In the genomic region with DNA sequence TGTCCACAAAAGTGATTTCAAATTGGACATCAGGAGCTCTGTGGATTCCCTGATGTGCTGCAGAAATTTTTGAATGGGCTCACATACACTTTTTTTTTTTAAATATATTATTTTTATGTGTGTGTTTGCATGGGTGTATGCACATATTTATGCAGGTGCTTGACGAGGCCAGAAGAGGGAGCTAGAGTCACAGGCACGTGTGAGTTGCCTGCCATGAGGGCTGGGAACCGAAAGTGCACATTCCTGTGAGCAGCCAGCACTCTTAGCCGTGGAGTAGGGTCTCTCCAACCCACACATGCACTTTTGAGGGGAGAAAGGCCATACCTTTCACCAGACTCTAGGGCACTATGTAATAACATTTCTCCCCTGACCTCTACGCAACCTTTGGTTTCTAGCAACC, we compare ENCODE assay signal across 25 mouse cellular contexts.
DNase-seq lines count a peak whose midpoint lies in the region; ATAC-seq and TF ChIP-seq lines count a peak whose summit lies in the region.
"Had no signal": no experiment of that assay in that cellular context is flagged by ENCODE, and none has a peak within 500 bp of the region (broad histone marks: within the 10 kb centered on the region; RNA-seq: fewer than 3 reads in every experiment).

No protein-coding gene starts in this region.

- in situ Hi-C loops in ES-E14 (cut with MboI; ENCODE audit: low sequenced_read_pairs in 2 of 2, unreplicated experiment in 2 of 2) = loop anchor here (5.0 to 25.0 kb wide), 3 partner anchors 138 to 468 kb away; a partner anchor contains a TSS

- no peak overlapping the region for H3K4me2 ChIP-seq in intestine, postnatal 0 days (replicated peaks; ENCODE audit: low read depth)
- no peak overlapping the region for H3K4me2 ChIP-seq in intestine, embryonic 15.5 days (replicated peaks)
- no peak overlapping the region for H3K4me2 ChIP-seq in stomach, postnatal 0 days (replicated peaks; ENCODE audit: low read depth)
- H3K4me2 ChIP-seq: embryonic facial prominence, embryonic 15.5 days; limb, embryonic 12.5 days; midbrain, embryonic 11.5 days; neural tube, embryonic 12.5 days had no signal

- H3K36me3 ChIP-seq in intestine, postnatal 0 days (ENCODE audit: control insufficient read depth, insufficient read depth) = no peaks in the 10 kb centered on the region
- H3K36me3 ChIP-seq in intestine, embryonic 15.5 days = no peaks in the 10 kb centered on the region
- H3K36me3 ChIP-seq in megakaryocyte, embryonic 14.5 days (replicated peaks; ENCODE audit: low read length) = no peaks in the 10 kb centered on the region
- H3K36me3 ChIP-seq in ES-E14 (ENCODE audit: control insufficient read depth, insufficient read depth, low read length, poor library complexity, severe bottlenecking) = no peaks in the 10 kb centered on the region
- no peaks in the 10 kb centered on the region for H3K36me3 ChIP-seq in stomach, postnatal 0 days (ENCODE audit: control insufficient read depth, insufficient read depth, low read length)
- H3K36me3 ChIP-seq: embryonic facial prominence, embryonic 15.5 days; forebrain, embryonic 10.5 days; G1E; limb, embryonic 12.5 days; neural tube, embryonic 12.5 days had no signal

- H3K9ac ChIP-seq in intestine, postnatal 0 days (ENCODE audit: low read depth, low read length) = no peak overlapping the region
- H3K9ac ChIP-seq in intestine, embryonic 15.5 days = no peak overlapping the region
- H3K9ac ChIP-seq in ES-E14 (ENCODE audit: insufficient read depth, low read depth, low read length, poor library complexity, severe bottlenecking) = no peak overlapping the region
- H3K9ac ChIP-seq in stomach, postnatal 0 days (ENCODE audit: low read length) = no peak overlapping the region
- H3K9ac ChIP-seq: embryonic facial prominence, embryonic 15.5 days; forebrain, postnatal 0 days; limb, embryonic 12.5 days; neural tube, embryonic 12.5 days had no signal

- no peak overlapping the region for H3K4me3 ChIP-seq in intestine, postnatal 0 days (ENCODE audit: low read depth, low read length)
- no peak overlapping the region for H3K4me3 ChIP-seq in intestine, embryonic 15.5 days (replicated peaks)
- H3K4me3 ChIP-seq in megakaryocyte, embryonic 14.5 days (replicated peaks) = peak overlapping the region; percentile 6
- no peak overlapping the region for H3K4me3 ChIP-seq in ES-E14 (ENCODE audit: insufficient read depth in 1 of 2, low read depth in 1 of 2, low read length in 2 of 2, poor library complexity in 1 of 2, severe bottlenecking in 1 of 2)
- H3K4me3 ChIP-seq in stomach, postnatal 0 days (ENCODE audit: low read depth, low read length) = no peak overlapping the region
- H3K4me3 ChIP-seq: embryonic facial prominence, embryonic 15.5 days; forebrain, embryonic 10.5 days; limb, embryonic 12.5 days; neural tube, embryonic 12.5 days had no signal

- TF ChIP-seq CTCF in intestine, postnatal 0 days (IDR thresholded peaks at IDR 0.05; ENCODE audit: low read depth) = peak; percentile 30
- TF ChIP-seq CTCF in stomach, postnatal 0 days (IDR thresholded peaks at IDR 0.05; ENCODE audit: low read depth) = 0 out of 2 replicates have a peak, but pooled peaks have one; percentile 19

- ATAC-seq in intestine, postnatal 0 days = no peak
- ATAC-seq in intestine, embryonic 15.5 days = no peak
- ATAC-seq in megakaryocyte, adult 5-6 weeks (ENCODE audit: poor library complexity, severe bottlenecking) = no peak
- no peak for ATAC-seq in stomach, postnatal 0 days (ENCODE audit: low FRiP score, low TSS enrichment)
- ATAC-seq: forebrain, postnatal 0 days had no signal

- WGBS in intestine, postnatal 0 days = 67% methylated on average over 5 of the region's 5 CpGs
- WGBS in intestine, embryonic 15.5 days = 75% methylated on average over 5 of the region's 5 CpGs
- WGBS in stomach, postnatal 0 days = 75% methylated on average over 5 of the region's 5 CpGs

- no peaks in the 10 kb centered on the region for H3K9me3 ChIP-seq in intestine, postnatal 0 days (ENCODE audit: control insufficient read depth)
- H3K9me3 ChIP-seq in intestine, embryonic 15.5 days = no peaks in the 10 kb centered on the region
- peaks cover 18% of the 10 kb centered on the region for H3K9me3 ChIP-seq in megakaryocyte, embryonic 14.5 days
- no peaks in the 10 kb centered on the region for H3K9me3 ChIP-seq in ES-E14 (ENCODE audit: control insufficient read depth, insufficient read depth, low read depth, low read length)
- H3K9me3 ChIP-seq in stomach, postnatal 0 days (ENCODE audit: control insufficient read depth, low read length) = no peaks in the 10 kb centered on the region
- H3K9me3 ChIP-seq: embryonic facial prominence, embryonic 15.5 days; forebrain, embryonic 10.5 days; G1E; neural tube, embryonic 12.5 days had no signal

- H3K27me3 ChIP-seq in intestine, postnatal 0 days (replicated peaks; ENCODE audit: control insufficient read depth, insufficient read depth, low read length) = no peaks in the 10 kb centered on the region
- no peaks in the 10 kb centered on the region for H3K27me3 ChIP-seq in intestine, embryonic 15.5 days (replicated peaks)
- H3K27me3 ChIP-seq in megakaryocyte, embryonic 14.5 days (replicated peaks) = peaks cover 2% of the 10 kb centered on the region
- H3K27me3 ChIP-seq in stomach, postnatal 0 days (ENCODE audit: control insufficient read depth, insufficient read depth, low read length) = no peaks in the 10 kb centered on the region
- H3K27me3 ChIP-seq: embryonic facial prominence, embryonic 15.5 days; limb, embryonic 12.5 days; neural tube, embryonic 12.5 days had no signal

- H3K27ac ChIP-seq in intestine, postnatal 0 days (ENCODE audit: low read depth, low read length) = no peak overlapping the region
- H3K27ac ChIP-seq in intestine, embryonic 15.5 days = no peak overlapping the region
- no peak overlapping the region for H3K27ac ChIP-seq in ES-E14 (ENCODE audit: insufficient read depth, low read depth, low read length, poor library complexity, severe bottlenecking)
- H3K27ac ChIP-seq in stomach, postnatal 0 days (replicated peaks) = no peak overlapping the region
- H3K27ac ChIP-seq: embryonic facial prominence, embryonic 15.5 days; forebrain, embryonic 10.5 days; limb, embryonic 12.5 days; neural tube, embryonic 12.5 days had no signal

- TF ChIP-seq EP300 in stomach, postnatal 0 days (optimal IDR thresholded peaks at IDR 0.05) = no peak

- no peak for DNase-seq in ES-E14 (ENCODE audit: low read depth, low spot score)
- DNase-seq in stomach, postnatal 0 days (ENCODE audit: low spot score) = no peak
- DNase-seq in left cerebral cortex, adult 8-10 months (ENCODE audit: low spot score in 2 of 2) = no peak
- DNase-seq in urinary bladder, postnatal 25 days (ENCODE audit: low spot score) = no peak
- DNase-seq: adrenal gland, adult 8-10 months; B cell, adult 2 months; cerebellum, postnatal 14 days; forebrain, postnatal 0 days; gastrocnemius, postnatal 36 days; kidney, adult 9 months; kidney, postnatal 36 days; layer of hippocampus, adult 9-11 months; lung, adult 18-20 months; lung, postnatal 36 days; thymus, postnatal 36 days had no signal

- H3K4me1 ChIP-seq in intestine, postnatal 0 days (replicated peaks; ENCODE audit: control insufficient read depth, insufficient read depth, low read length) = no peaks in the 10 kb centered on the region
- H3K4me1 ChIP-seq in intestine, embryonic 15.5 days (replicated peaks) = no peaks in the 10 kb centered on the region
- H3K4me1 ChIP-seq in megakaryocyte, embryonic 14.5 days = peaks cover 4% of the 10 kb centered on the region; the same call in 1 of the 2 replicates
- no peaks in the 10 kb centered on the region for H3K4me1 ChIP-seq in ES-E14 (ENCODE audit: control insufficient read depth in 2 of 2, insufficient read depth in 2 of 2, low read length in 2 of 2, poor library complexity in 1 of 2)
- no peaks in the 10 kb centered on the region for H3K4me1 ChIP-seq in stomach, postnatal 0 days (replicated peaks; ENCODE audit: control insufficient read depth, insufficient read depth)
- H3K4me1 ChIP-seq: embryonic facial prominence, embryonic 15.5 days; limb, embryonic 12.5 days; neural tube, embryonic 12.5 days had no signal

TF ChIP-seq in ES-E14, 5 proteins besides CTCF, POLR2A, EP300 and RAD21:
- TF ChIP-seq ZC3H11A (IDR thresholded peaks at IDR 0.05; ENCODE audit: borderline replicate concordance, low read depth, low read length) (peak; percentile 87), HCFC1 (IDR thresholded peaks at IDR 0.05; ENCODE audit: borderline replicate concordance, insufficient read depth, low read length) (no peak), MAFK (IDR thresholded peaks at IDR 0.05; ENCODE audit: insufficient read depth, low read depth, low read length) (no peak), ZNF384 (IDR thresholded peaks at IDR 0.05; ENCODE audit: low read depth, low read length) (no peak), CHD2 (IDR thresholded peaks at IDR 0.05; ENCODE audit: low read depth, low read length) (no peak)
TF ChIP-seq in ES-E14: peak in this region for 1.
